Mouse (Mus musculus): ENCODE measurements around the gene Tm7sf3. TPM values are rescaled to one million over a fixed set of nuclear protein-coding genes. Genes with fewer than 3 reads are reported as not detected.

Gene Tm7sf3
- 9.4 and 11.2 TPM in 2 replicates for polyA plus RNA-seq (2012; rRNA removed)
- 24.8 and 27.6 TPM in 2 replicates for polyA plus RNA-seq (2014; fragmentation: Nextera tagmentation; extraction: Ambion mirVana)

DNA sequence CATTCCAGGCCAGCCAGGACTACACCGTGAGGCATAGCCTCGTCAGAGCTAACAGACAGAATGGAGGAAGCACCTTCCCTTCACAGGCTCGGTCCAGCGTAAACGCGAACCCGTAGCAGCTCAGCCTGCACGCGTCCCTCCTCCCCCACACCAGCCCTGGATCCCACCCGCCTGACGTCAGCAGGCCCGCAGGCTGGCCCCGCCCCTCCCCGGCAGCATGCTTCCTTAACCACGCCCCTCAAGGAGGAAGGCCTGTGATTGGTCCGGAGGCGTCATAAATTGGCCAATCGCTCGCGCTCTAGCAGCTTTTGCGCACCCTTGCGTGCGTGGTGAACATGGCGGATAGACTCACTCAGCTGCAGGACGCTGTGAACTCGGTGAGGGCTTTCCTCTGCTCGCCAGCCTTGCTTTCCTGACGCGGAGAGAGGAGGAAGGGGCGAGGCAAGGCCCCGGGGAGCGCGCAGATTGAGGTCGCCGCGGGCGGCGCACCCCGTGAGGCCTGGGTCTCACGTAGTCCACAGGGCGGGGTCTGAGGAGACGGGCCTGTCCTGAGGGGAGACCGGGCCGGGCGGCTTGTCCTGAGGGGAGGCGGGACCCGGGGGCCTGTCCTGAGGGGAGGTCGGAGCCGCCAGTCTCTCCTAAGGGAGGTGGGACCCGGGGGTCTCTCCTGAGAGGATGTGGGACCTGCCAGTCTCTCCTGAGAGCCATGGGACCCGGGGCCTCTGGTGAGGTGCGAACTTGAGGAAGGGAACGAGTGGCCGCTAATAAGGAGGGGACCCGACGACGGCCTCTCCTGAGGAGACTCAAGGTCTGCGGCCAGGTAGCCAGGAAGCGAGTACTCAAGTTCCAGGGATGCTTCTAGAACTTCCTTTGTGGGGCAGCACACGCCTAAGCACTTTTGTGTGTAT, at the start of gene Tm7sf3, which contains the start of gene Med21:
Gene Tm7sf3 (minus strand): TSS at position 549 of the 908 bp plus-strand sequence.
Gene Med21 (plus strand): TSS at position 272 of the 908 bp plus-strand sequence.
- H3K4me1 ChIP-seq (replicated peaks; ENCODE audit: control insufficient read depth in 2 of 2, insufficient read depth in 2 of 2, low read length in 1 of 2): peaks cover 28 to 30% of the 10 kb centered on the region in 2 experiments
- no peaks in the 10 kb centered on the region for H3K27me3 ChIP-seq (ENCODE audit: control insufficient read depth, insufficient read depth, low read length)
- 1% methylated on average over 60 of the region's 60 CpGs for WGBS (ENCODE audit: insufficient replicate concordance)

DNA sequence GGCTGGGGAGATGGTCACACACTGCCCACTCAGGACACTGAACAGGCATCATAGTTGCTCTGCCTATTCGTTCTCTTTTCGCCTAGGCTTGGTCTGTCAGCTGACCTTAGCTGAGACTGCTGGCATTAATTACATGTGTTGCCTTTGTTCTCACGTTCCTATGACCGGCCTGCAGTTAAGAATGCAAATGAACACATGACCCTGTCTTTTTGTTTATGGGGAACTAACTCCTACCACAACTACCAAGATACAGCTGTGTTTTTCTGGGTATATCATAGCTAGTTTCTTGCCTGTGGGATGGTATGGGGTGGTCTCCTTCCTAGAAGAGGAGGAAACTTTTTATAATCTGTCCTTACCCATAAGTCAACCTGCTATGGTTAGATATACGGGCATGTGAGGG, 46.2 kb upstream of the Tm7sf3 start:
- no peak for ATAC-seq (ENCODE audit: insufficient read depth)
- 76% methylated on average over 5 of the region's 5 CpGs for WGBS (ENCODE audit: insufficient replicate concordance)

More for the DNA sequence above, at the start of gene Tm7sf3, which contains the start of gene Med21:
- peak within 1 kb of the TSS; percentile 91 for H3K9ac ChIP-seq (replicated peaks)
- TF ChIP-seq CTCF (IDR thresholded peaks at IDR 0.05; ENCODE audit: low read depth) (peak; percentile 63), EP300 (IDR thresholded peaks at IDR 0.05; ENCODE audit: low read depth) (no peak)
- no peaks in the 10 kb centered on the region for H3K9me3 ChIP-seq (ENCODE audit: control insufficient read depth, low read length)
- peak within 1 kb of the TSS; percentile 75 for H3K27ac ChIP-seq
- H3K36me3 ChIP-seq (replicated peaks; ENCODE audit: control insufficient read depth, insufficient read depth, low read depth): no peaks in the 10 kb centered on the region
- H3K4me3 ChIP-seq (ENCODE audit: insufficient read depth in 1 of 2, low read depth in 2 of 2, low read length in 2 of 2): peak within 1 kb of the TSS; percentile 75 to 84
- DNase-seq (ENCODE audit: low read depth in 3 of 3, low spot score in 3 of 3): peak; percentile 97 to 98 (median 97)
- peak within 1 kb of the TSS; percentile 95 for H3K4me2 ChIP-seq (ENCODE audit: low read depth)
- ATAC-seq (ENCODE audit: insufficient read depth): peak; percentile 90

DNA sequence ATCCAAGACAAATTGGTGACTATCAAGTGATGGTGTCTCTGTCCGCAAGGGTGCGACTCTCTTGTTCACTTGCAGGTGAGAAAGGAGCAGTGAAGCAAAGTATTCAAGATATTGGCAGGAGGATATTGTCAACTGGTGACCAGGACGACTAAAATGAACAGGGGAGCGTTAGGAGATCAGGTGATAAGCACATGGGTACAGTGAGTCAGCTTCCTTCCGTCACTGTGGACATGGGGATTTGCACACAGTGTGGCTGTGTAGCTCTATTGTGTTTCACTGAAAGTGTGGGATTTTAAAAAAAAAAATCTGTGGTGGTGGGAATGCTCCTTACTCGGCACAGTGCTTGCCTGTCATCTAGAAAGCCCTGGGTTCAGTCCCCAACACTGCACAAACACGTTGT, 45.4 kb upstream of the Tm7sf3 start:
- no peak overlapping the region for H3K27ac ChIP-seq
- no peaks in the 10 kb centered on the region for H3K36me3 ChIP-seq (replicated peaks; ENCODE audit: control insufficient read depth, insufficient read depth, low read depth)
- H3K4me1 ChIP-seq (replicated peaks; ENCODE audit: control insufficient read depth in 2 of 2, insufficient read depth in 2 of 2, low read length in 1 of 2): peaks cover 0 to 2% of the 10 kb centered on the region in 2 experiments; a peak in 1 of 4 replicates
- no peaks in the 10 kb centered on the region for H3K27me3 ChIP-seq (ENCODE audit: control insufficient read depth, insufficient read depth, low read length)
- no peak overlapping the region for H3K4me3 ChIP-seq (ENCODE audit: insufficient read depth in 1 of 2, low read depth in 2 of 2, low read length in 2 of 2)
- no peak overlapping the region for H3K4me2 ChIP-seq (ENCODE audit: low read depth)
- ATAC-seq (ENCODE audit: insufficient read depth) (no peak), DNase-seq (ENCODE audit: low read depth in 3 of 3, low spot score in 3 of 3) (no peak)
- WGBS (ENCODE audit: insufficient replicate concordance): 57% methylated on average over 7 of the region's 7 CpGs
- no peak for TF ChIP-seq CTCF (IDR thresholded peaks at IDR 0.05; ENCODE audit: low read depth)
- TF ChIP-seq EP300 (IDR thresholded peaks at IDR 0.05; ENCODE audit: low read depth): no peak
- no peaks in the 10 kb centered on the region for H3K9me3 ChIP-seq (ENCODE audit: control insufficient read depth, low read length)
- no peak overlapping the region for H3K9ac ChIP-seq (replicated peaks)

More for the DNA sequence above, 46.2 kb upstream of the Tm7sf3 start:
- no peak overlapping the region for H3K4me2 ChIP-seq (ENCODE audit: low read depth)
- no peaks in the 10 kb centered on the region for H3K27me3 ChIP-seq (ENCODE audit: control insufficient read depth, insufficient read depth, low read length)
- peaks cover 0 to 2% of the 10 kb centered on the region in 2 experiments; a peak in 1 of 4 replicates for H3K4me1 ChIP-seq (replicated peaks; ENCODE audit: control insufficient read depth in 2 of 2, insufficient read depth in 2 of 2, low read length in 1 of 2)
- no peak overlapping the region for H3K4me3 ChIP-seq (ENCODE audit: insufficient read depth in 1 of 2, low read depth in 2 of 2, low read length in 2 of 2)
- TF ChIP-seq EP300 (IDR thresholded peaks at IDR 0.05; ENCODE audit: low read depth) (no peak), CTCF (IDR thresholded peaks at IDR 0.05; ENCODE audit: low read depth) (no peak)
- no peak overlapping the region for H3K27ac ChIP-seq
- no peak overlapping the region for H3K9ac ChIP-seq (replicated peaks)
- H3K9me3 ChIP-seq (ENCODE audit: control insufficient read depth, low read length): no peaks in the 10 kb centered on the region
- no peak for DNase-seq (ENCODE audit: low read depth in 3 of 3, low spot score in 3 of 3)
- no peaks in the 10 kb centered on the region for H3K36me3 ChIP-seq (replicated peaks; ENCODE audit: control insufficient read depth, insufficient read depth, low read depth)

DNA sequence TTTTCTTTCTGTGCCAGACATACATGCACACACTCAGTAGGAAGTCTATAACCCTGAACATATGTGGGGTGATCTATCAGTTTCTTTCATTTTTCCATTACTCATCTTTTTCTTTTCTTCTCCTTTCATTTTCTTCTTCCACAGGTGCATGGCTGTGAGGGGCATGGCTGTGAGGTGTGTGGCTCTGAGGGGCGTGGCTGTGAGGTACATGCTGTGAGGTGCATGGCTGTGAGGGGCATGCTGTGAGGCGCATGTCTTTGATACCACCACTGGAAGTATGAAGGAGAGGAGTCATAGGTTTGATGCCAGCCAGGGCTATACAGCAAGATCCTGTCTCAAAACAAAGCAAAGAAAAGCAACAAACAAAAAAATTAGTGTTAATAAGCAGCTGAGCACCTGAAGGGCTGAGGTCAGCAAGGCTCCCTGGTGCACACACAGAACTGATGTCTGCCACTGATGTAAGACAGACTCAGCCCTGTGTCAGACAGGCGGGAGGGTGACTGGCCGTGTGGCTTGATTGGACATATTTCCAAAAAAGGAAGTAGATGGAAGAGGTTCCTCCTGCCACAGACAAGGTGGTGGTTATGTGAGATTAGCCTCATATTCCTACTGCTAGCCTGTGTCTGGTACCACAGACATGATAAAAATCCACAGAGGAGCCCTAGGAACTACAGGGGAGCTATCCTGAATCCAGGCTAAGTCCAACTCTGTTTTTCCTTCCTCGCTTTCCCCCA, 44.0 kb upstream of the Tm7sf3 start:
- ATAC-seq (ENCODE audit: insufficient read depth): no peak
- no peak for DNase-seq (ENCODE audit: low read depth in 3 of 3, low spot score in 3 of 3)
- Histone ChIP-seq H3K27me3 (ENCODE audit: control insufficient read depth, insufficient read depth, low read length) (no peaks in the 10 kb centered on the region), H3K9ac (replicated peaks) (no peak overlapping the region), H3K4me2 (ENCODE audit: low read depth) (no peak overlapping the region), H3K36me3 (replicated peaks; ENCODE audit: control insufficient read depth, insufficient read depth, low read depth) (no peaks in the 10 kb centered on the region), H3K9me3 (ENCODE audit: control insufficient read depth, low read length) (no peaks in the 10 kb centered on the region), H3K4me3 (ENCODE audit: insufficient read depth in 1 of 2, low read depth in 2 of 2, low read length in 2 of 2) (no peak overlapping the region), H3K4me1 (replicated peaks; ENCODE audit: control insufficient read depth in 2 of 2, insufficient read depth in 2 of 2, low read length in 1 of 2) (peaks cover 0 to 2% of the 10 kb centered on the region in 2 experiments; a peak in 1 of 4 replicates), H3K27ac (no peak overlapping the region)
- TF ChIP-seq CTCF (IDR thresholded peaks at IDR 0.05; ENCODE audit: low read depth) (no peak), EP300 (IDR thresholded peaks at IDR 0.05; ENCODE audit: low read depth) (no peak)
- WGBS (ENCODE audit: insufficient replicate concordance): 32% methylated on average over 5 of the region's 5 CpGs
